Mouse (Mus musculus) erythroblast, adult 5-6 weeks (primary cell): ENCODE data around the gene Kmt5c. TPM values are rescaled to one million over a fixed set of nuclear protein-coding genes. Genes with fewer than 3 reads are reported as not detected.

Source experiments
- ATAC-seq: replicated peaks from 2 replicates; pipeline ENCODE4 v1.8.0; 2016; ENCODE audit warnings: moderate number of reproducible peaks, mild to moderate bottlenecking, moderate TSS enrichment, inconsistent platforms; ENCODE audit not compliant: poor library complexity, low FRiP score, severe bottlenecking
- total RNA-seq, 2 experiments: library from RNA; stranded (forward) in 1 of 2; stranded (reverse) in 1 of 2; fragments of 150-400 nt in 1 of 2; fragments of 200-764, 138-1000 nt in 1 of 2; gene quantifications; 2 replicates each; pipeline versions ENCODE4 v1.2.3 to v1.2.4; 2015 to 2017; ENCODE audit warnings: low replicate concordance in 2 of 2

Gene Kmt5c
- total RNA-seq, 2 experiments from 2014 or later: 11.3 to 32.0 TPM

DNA sequence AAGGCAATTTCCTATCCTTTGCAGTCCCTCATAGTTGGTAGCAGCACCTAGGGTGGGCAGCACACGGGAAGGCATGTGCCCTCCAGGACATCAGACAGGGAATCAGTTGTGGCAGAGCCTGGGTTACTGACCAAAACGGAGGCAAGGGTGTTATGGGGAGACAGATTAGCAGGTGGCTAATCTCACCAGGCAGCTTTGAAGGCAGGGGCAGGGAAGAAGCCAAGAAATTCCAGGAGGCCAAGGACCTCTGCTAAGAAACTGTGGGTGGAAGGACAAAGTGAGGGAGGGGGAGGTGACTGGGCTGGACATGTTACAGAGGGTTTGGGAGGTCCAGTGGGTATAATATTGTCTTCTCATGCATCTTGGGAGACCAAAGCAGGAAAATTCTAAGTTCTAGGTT, 3.4 kb downstream of the Kmt5c start:
- ATAC-seq: no peak

DNA sequence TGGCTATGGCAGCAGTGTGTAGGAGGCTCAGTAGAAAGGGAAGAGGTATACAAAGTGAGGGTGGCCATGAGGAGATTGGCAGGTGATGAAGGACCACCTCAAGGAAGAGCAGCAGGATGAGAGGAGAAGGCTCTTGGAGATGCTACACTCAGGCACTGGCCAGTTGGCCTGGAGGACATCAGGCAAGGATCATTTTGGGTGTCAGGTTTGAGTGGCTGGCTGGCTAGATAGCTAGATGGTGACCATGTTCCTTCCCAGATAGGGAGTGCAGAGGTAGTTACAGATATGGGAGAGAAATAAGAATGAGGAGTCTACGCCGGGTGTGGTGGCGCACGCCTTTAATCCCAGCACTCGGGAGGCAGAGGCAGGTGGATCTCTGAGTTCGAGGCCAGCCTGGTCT, 5.0 kb downstream of the Kmt5c start:
- ATAC-seq: no peak

DNA sequence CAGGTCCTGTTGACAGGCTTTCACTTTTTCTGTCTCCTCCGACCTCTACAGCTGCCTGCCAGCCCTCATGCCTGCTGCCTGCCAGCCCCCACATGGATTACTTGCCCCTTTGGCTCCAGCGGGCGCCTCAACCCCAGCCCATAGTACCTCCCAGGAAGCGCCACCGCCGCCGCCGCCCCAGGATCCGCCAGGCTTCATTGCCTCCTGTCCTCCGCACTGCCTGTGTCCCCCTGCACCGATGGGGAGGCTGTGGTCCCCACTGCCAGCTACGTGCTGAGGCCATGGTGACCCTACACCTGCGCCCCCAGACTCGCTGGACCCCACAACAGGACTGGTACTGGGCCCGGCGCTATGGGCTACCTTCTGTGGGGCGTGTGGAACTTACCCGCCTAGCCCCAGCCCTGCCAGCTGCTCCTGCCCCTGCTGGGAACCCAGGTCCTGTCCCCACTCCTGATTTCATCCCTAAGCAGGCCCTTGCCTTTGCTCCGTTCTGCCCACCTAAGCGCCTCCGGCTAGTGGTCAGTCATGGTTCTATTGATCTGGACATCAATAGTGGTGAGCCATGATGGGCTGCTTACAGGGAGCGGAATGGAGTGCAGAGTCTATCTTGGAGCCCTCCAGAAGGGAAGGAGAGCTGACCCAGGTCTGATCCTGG, 6.5 kb downstream of the Kmt5c start:
- ATAC-seq: no peak

DNA sequence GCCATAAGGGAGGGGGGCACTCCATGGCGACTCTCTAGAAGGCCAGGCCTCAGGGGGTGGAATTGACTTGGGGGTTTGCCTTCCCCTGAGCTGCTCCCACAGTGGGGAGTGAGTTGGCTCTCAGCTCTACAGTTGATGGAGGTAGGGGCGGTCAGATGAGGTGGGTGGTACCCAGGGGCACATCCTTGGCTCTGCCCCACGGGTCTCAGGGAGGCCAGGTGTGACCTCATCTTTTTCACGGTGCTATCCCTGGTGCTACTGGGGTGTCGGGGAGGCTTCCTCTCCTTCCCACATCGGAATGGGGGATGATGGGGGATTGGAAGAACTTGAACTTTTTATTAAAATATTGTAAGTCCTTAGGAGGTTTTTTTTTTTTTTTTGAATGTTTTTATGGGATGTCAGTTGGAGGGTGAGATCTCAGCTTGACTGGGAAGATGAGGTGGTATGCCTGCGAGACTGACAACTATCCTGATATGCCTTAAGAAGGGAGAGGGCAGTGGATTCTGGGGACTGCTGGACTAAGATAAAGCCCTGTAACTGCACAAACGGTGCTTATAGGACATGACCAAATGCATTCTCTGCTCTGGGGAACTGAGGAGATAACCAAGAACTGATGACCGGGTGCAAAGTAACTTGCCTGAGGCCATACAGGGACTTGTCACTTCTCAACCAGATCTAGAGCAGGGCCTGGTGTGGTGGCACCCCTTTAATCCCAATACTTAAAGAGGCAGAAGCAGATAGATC, 7.4 kb downstream of the Kmt5c start:
- ATAC-seq: peak; percentile 48

DNA sequence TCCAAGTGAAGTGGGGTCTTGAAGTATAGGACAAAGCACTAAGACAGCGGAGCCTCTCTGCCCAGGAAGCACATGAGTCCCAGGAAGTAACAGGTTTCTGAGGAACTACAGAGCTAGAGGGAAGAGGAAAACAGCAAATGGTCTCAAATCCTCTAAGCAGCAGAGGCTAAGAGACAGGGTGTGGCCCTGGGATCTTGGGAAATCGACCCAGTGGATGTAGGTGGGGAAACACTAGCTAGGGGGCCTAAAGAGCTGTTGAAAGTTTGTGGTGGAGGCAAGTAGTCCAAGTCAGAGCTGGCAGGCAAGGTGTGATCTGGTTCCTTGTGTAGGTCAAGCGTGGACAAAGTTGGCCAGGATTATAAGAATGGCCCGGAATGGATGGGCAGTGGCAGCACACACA, 8.4 kb downstream of the Kmt5c start:
- ATAC-seq: no peak

DNA sequence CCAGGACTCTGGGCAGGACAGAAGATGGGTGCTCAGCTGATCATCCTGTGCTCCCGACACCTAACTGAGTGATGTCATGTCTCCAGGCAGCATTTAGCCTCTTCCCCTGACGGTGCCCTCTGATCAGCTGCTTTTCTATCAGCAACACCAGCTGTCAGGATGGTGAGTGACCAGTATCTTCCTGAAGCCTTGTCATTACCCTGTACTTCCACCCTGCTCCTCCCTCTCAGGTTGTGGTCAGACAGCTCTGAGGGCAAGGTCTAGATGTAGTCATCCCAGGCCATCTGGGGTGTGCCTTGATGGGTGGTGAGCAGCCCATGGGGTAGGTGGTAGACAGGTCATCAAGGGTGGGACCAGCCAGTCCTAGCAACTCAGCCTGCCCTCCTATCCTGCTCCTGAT, 9.3 kb downstream of the Kmt5c start:
- ATAC-seq: peak; percentile 60

DNA sequence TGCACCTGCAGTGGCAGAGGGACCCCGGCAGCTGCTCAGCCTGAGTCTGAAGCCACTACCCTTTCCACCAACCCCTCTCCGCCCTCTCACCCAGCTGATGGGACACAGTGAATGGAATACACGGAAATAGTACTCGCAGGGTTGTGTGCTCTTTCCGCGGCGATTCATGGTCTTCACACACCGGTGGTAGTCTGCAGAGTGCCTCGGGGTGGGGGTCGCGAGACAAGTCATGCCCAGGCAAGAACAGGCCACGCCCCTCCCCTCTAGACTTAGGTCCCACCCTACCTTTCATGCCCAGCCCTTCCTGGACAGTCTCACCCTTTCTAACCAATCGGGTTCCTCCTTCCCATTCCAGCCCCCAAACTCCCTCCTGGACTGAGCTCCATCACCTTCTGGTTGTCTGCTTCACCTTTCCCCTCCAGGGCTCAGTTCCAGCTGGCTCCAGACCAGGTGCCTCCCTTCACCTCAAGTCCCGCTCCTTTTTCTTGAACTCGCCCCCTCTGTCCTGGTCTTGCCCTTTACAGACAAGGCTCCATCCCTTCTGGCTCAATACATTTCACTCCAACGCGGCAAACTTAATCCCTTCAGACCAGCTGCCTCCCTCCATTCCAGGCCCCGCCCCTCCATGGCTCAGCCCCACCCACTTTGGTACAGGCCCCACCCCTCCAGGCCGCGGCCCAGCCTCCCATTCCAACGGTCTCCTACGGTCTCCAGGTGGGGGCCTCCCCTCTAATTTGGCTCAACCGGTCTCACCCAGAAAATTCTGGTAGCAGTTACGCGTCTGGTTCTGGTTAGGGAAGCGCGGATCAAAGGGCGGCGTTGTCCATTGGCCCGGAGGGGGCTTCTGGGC, 12.3 kb downstream of the Kmt5c start:
- ATAC-seq: peak; percentile 67

DNA sequence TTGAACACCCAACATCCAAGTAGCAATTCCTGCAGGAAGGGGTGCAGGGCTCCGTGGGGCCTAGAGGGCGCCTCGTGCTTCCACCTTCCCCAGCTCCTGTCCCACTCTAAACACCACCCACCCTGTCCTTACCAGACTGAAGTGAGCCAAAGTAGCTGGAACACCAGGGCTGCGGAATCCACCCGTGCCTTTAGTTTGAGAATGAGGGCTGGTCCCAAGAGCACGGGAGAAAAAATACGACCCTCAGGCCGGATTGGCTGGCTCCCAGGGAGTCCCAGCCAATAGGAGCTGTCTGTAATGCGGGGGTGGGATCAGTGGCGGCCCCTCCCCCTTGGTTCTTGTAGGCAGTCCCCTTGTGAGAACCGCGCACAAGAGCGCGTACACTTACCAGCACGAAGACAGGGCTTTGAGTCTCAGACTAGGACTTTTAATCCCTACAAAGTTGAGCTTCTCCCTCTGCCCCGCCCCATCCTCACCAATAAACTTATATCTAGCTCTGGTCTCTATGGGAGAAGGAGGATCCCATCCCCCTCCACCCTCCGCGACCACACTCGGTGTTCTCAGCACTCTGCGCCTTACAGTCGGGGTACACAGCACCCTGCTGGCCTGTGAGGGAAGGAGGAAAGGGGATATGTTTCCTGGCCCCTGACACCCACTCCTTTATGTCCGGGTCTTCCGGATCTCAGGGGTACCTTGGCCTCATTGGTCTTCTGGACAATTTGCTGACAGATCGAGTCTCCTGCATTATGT, 13.1 kb downstream of the Kmt5c start, which contains the start of gene Cox6b2:
Cox6b2 (minus strand) TSS at position 274 of the 750 bp plus-strand sequence.
- peak; percentile 59 for ATAC-seq

DNA sequence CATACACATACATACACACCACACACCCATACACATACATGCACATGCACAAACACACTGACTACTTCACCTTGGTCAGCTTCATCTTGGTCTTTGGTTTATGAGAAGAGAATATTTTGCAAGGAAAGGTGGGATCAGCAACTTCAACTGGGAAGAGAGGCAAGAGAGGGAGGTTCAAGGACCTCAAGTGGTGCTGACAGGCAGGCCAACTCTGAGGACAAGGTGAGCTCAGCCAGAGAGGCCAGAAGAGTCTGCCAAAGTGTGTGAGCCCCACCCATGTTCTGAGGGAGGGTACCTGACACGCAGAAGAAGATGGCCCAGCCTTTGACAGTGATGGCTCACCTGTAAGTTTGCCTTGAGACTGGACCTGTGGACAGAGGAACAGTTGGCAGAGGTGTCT, 19.8 kb downstream of the Kmt5c start:
- no peak for ATAC-seq

DNA sequence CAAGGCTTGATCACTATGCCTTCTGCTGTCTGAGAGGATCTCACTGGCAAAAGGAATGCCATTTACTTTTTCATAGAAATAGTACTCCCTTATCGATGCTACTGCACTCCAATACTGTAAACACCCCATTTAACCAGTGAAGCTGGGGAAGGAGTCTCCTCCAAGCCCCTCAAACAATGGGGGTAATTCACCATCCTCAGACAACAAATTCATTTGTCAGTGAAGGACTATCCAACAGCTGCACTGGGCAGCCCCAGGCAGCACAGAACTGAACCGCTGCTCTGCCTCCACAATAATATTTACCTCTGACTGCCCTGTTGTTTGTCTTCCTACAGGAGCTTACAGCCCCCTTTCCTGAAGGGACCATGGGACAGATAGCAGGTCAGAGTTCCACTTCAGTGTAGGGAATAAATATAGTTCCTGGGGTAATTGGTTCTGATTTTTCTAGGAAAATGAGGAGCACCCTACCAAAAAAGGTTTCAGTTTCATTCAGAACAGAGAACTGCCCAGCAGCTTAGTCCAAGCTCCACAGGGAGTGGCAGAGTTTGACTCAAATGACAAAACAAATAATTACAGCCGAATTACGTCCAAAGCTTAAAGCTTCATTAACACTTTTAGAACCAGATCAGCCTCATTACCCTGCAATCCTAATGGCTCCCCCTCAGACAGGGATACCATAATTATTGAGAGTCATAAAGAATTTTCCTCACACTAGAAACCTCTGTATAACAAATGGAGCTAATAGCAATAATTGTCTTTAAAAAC, 25.2 kb downstream of the Kmt5c start:
- no peak for ATAC-seq

DNA sequence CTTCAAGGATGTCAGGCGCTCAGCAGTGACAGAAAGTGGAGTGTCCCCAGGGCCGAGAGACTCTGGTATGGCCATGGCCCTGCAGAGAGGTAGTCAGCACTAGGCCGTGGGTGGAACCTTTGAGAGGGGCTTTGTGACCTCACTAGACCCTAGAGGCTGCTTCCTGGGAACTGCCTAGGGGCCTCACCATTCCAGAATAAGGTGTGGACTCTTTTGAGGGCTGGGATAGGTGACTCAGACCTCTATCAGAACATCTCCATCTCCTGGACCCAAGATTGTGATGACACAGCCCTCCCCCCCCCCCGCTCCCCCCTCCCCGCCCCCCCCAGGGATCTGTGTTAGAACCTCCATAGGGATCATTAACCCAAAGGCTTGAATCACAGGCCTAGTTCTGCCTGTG, 31.3 kb downstream of the Kmt5c start, which contains the start of gene Fam71e2:
Fam71e2 (minus strand) TSS at position 101 of the 400 bp plus-strand sequence.
- ATAC-seq: no peak

DNA sequence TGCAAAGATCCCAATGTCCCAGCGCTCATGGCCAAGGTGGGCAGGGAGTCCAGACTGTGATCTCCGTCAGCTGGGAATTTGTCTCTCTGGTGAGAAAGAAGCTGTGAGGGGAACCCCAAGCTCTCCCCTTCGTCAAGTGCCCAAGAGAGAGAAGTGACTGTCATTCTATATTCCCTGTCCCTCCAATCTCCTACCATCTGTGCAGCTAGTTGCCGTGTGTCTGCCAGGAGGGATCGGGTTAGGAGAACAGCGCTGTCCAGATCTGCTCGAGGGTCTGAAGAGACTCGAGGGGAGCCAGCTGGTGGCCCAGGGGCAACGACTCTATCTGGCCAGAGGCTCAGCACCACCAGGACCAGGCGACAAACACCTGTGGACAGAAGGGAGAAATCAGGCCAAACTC, 36.2 kb downstream of the Kmt5c start:
- ATAC-seq: no peak

DNA sequence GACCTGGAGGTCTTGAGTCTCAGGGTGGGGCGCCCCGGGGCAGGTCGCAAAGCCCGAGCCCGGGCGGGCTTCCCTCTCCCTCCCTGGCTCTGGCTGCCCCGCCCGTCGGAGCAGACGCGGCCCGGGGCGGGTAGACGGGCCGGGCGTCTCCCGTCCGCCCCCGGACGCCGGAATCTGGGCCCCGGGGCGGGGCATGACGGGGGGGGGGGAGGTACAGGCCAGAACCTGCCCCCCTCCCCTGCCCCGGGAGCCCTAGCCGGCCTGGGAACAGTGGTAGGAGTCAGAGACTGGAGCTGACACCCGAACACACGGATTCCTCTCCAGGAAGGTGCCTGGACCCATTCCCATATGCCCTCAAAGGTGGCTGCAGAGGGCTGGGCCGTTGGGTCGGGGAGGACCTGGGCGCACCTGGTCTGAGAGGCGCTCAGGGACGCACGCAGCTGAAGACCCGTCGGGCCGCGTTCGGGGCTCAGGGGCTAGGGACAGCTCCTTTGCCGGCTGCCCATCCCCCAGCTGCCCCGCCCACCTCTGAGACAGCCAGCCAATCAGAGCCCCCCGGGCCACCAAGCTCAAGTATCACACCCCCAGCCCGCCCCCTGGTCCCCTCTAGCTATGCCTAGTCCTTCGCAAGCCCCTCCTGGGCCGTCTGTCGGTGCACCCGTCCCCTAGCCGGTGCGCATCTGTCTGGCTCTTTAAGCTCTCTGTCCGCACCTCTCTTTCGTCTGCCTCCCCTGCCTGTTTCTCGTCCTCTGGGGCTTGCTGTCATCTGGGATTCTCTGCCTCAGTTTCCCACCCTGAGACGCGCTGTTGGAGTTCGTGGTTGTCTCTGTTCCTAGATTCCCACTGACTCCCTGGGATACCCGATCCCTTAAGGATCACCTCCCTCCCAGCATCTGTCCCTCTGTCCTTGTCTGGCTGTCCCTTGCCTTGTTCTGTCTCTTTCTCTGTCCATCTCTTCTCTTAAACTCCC, 37.2 kb downstream of the Kmt5c start:
- no peak for ATAC-seq

DNA sequence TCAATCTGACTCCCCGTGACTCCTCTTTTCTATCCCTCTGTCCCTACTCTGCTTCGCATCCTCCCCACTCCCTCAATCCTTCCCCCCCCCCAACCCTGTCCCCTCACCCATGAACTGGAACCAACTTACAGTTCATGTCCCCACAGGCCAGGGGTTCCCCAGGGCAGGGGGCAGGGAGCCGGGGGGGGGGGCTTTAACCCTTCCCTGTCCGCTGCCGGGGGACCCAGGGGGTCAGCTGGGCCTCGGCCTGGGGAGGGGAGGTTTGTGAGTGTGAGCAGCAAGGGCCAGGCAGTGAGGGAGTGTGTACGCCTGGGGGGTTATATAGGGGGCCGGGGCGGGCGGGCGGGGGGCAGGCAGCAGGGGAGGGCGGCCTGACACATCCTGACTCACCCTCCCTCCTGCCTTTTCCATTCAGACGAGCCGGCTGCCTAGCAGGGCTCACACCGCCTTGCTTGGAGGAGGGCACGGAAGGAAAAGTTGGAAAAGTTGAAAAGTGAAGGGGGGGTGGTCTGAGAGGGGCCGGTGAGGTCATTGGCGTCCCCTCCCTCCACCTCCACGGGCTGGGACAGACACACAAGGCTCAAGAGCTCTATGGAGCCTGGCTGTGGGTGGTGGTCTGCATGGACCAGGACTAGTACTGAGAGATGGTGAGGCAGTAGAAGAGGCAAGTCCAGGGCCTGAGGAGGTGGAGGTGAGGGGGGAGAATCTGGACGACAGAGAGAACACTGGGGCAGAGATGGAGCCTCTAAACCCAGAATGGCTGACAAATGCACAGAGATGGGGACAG, 38.1 kb downstream of the Kmt5c start:
- ATAC-seq: no peak

DNA sequence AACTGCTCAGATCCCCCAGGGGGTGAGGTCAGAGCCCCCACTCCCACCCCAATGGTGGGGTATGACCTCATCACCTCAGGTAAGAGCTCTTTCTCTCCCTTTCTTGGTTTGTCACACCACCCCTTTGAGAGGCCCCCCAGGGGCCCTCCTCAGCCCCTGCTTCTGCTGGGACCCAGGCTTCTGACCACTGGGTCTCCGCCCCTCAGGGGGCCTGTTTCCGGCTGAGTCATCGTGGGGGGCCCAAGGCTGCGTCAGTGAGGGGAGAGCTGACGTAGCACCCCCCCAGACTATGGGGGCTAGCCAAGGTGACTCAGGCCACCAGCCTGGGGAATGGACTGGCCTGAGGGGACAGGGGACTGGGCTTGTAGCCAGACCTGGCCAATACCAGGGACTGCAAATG, 40.0 kb downstream of the Kmt5c start:
- no peak for ATAC-seq

DNA sequence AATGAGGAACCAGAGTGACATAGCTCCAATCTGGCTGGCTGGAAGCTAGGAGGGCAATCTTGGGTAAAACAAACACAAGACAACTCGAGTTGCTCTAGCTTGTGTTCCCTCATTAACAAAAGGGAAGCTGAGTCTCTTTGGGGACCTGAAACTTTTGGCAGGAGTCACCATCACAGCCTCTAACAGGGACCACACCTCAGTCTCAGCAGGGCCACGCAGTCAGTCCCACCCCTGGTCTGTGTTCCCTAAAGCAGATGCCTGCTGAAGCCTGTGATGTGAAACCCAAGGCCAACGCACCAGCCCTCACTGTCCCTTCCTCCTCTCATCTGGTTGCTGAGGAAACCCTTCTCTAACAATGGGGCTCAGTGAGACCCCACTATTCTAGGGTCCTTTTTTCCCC, 42.2 kb downstream of the Kmt5c start:
- no peak for ATAC-seq

DNA sequence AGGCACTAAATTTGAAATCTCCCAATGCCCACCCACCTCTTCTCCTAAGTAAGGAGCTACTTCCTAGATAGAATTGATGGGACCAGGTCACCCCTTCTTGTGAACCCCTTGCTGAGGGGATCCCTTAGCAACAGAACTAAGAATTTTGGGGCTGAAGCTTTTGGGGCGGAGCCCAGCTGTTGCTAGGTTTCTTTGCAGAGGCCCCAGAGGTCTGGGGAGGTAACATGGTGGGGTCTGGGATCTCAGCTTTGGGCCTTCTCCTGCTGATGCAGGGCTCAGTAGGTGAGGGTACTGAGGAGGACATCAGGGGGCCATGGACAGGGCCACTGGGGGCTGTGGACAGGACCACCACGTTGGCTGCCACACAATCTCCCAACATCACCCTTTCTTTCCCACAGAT, 42.8 kb downstream of the Kmt5c start, which contains the start of the genes Il11 and Tmem190:
Il11 (minus strand) TSS at position 101 of the 400 bp plus-strand sequence.
Tmem190 (plus strand) TSS at position 179 of the 400 bp plus-strand sequence.
- no peak for ATAC-seq
